Mouse (Mus musculus) C2C12 (cell line): ENCODE data around the gene Secisbp2. TPM values are rescaled to one million over a fixed set of nuclear protein-coding genes. Genes with fewer than 3 reads are reported as not detected.
"Not testable (repeated sequence)": the region's sequence is repeated elsewhere in the genome, so short reads cannot be mapped to it uniquely, and the experiment has no call there.

Experiments used
- H3K27me3 ChIP-seq: one replicate; pipeline ENCODE4 v1.6.1; 2011; ENCODE audit not compliant: control insufficient read depth, insufficient read depth, insufficient read length
- H3K36me3 ChIP-seq: one replicate; pipeline ENCODE4 v1.6.1; 2011; ENCODE audit not compliant: control insufficient read depth, insufficient read depth
- H3K4me3 ChIP-seq: one replicate; pipeline ENCODE4 v1.5.1; 2011; ENCODE audit warnings: mild to moderate bottlenecking, control low read depth; ENCODE audit not compliant: poor library complexity, insufficient read depth, severe bottlenecking
- H3K79me2 ChIP-seq: one replicate; pipeline ENCODE4 v1.6.1; 2011; ENCODE audit not compliant: control insufficient read depth, insufficient read depth
- H3K79me3 ChIP-seq: one replicate; pipeline ENCODE4 v1.6.1; 2011; ENCODE audit warnings: low read depth, control low read depth
- H3ac ChIP-seq: one replicate; pipeline ENCODE3; 2011; ENCODE audit warnings: low read depth; ENCODE audit not compliant: control insufficient read depth, insufficient read length
- CEBPB ChIP-seq: IDR thresholded peaks from one replicate; pipeline ENCODE4 v1.6.1; 2011; ENCODE audit warnings: low read depth, mild to moderate bottlenecking, control low read depth, moderate library complexity
- CTCF ChIP-seq: IDR thresholded peaks from one replicate; pipeline ENCODE4 v1.5.1; 2011; ENCODE audit not compliant: control insufficient read depth, insufficient read depth, insufficient read length
- FOSL1 ChIP-seq: IDR thresholded peaks from one replicate; pipeline ENCODE4 v1.8.0; 2011; ENCODE audit warnings: mild to moderate bottlenecking, low read length; ENCODE audit not compliant: poor library complexity, insufficient read depth, severe bottlenecking
- MAX ChIP-seq: IDR thresholded peaks from one replicate; pipeline ENCODE4 v1.6.1; 2011; ENCODE audit warnings: mild to moderate bottlenecking, control low read depth
- MYOD1 ChIP-seq: IDR thresholded peaks from one replicate; pipeline ENCODE4 v1.6.1; 2011; ENCODE audit warnings: low read depth; ENCODE audit not compliant: control insufficient read depth, insufficient read length
- MYOG ChIP-seq: IDR thresholded peaks from one replicate; pipeline ENCODE4 v1.6.1; 2011; ENCODE audit not compliant: control insufficient read depth, insufficient read length; ENCODE audit errors: extremely low read depth
- USF1 ChIP-seq: IDR thresholded peaks from one replicate; pipeline ENCODE4 v1.6.1; 2011; ENCODE audit warnings: low read depth, mild to moderate bottlenecking, control low read depth, moderate library complexity
- polyA plus RNA-seq: library from polyadenylated mRNA; unstranded; fragments of >200 nt; fragmentation: generic; extraction: Trizol; gene quantifications from one replicate; pipeline ENCODE4 v1.2.1, GENCODE M21; 2012; ENCODE audit warnings: missing spikeins

Gene Secisbp2
- polyA plus RNA-seq, 1 experiment, result 6.1 TPM

GRCm38 (mm10) chr13:51653159-51653558 is 1.7 kb downstream of the Secisbp2 start:
- TF ChIP-seq CTCF (no peak), MYOG (no peak), CEBPB (no peak), MYOD1 (no peak), MAX (no peak), FOSL1 (no peak), USF1 (no peak)
- Histone ChIP-seq H3K27me3 (no peaks in the 10 kb centered on the region), H3K79me3 (peaks cover 36% of the 10 kb centered on the region), H3K36me3 (peaks cover 70% of the 10 kb centered on the region), H3K4me3 (no peak overlapping the region), H3K79me2 (peaks cover 58% of the 10 kb centered on the region), H3ac (no peak overlapping the region)

GRCm38 (mm10) chr13:51653961-51654360 is 2.5 kb downstream of the Secisbp2 start:
- Histone ChIP-seq H3K27me3 (no peaks in the 10 kb centered on the region), H3ac (no peak overlapping the region), H3K4me3 (no peak overlapping the region), H3K79me2 (peaks cover 50% of the 10 kb centered on the region), H3K36me3 (peaks cover 78% of the 10 kb centered on the region), H3K79me3 (peaks cover 28% of the 10 kb centered on the region)
- TF ChIP-seq MAX (no peak), MYOD1 (no peak), USF1 (no peak), CEBPB (no peak), MYOG (no peak), FOSL1 (no peak), CTCF (no peak)

GRCm38 (mm10) chr13:51656516-51657235 is 5.2 kb downstream of the Secisbp2 start:
- no peaks in the 10 kb centered on the region for H3K27me3 ChIP-seq
- TF ChIP-seq MAX (no peak), CTCF (no peak), USF1 (no peak), MYOG (no peak), MYOD1 (no peak), CEBPB (no peak)
- no peak overlapping the region for H3ac ChIP-seq
- peaks cover 30% of the 10 kb centered on the region for H3K79me2 ChIP-seq
- H3K4me3 ChIP-seq, result no peak overlapping the region
- H3K79me3 ChIP-seq, result peaks cover 16% of the 10 kb centered on the region
- H3K36me3 ChIP-seq, result peaks cover 80% of the 10 kb centered on the region

- H3ac ChIP-seq, result no peak overlapping the region
- no peaks in the 10 kb centered on the region for H3K27me3 ChIP-seq
- peaks cover 16% of the 10 kb centered on the region for H3K79me2 ChIP-seq
- TF ChIP-seq MYOG (no peak), CTCF (no peak), CEBPB (no peak), FOSL1 (no peak), MAX (no peak), MYOD1 (no peak), USF1 (no peak)
- H3K36me3 ChIP-seq, result peaks cover 85% of the 10 kb centered on the region
- peaks cover 8% of the 10 kb centered on the region for H3K79me3 ChIP-seq
- no peak overlapping the region for H3K4me3 ChIP-seq
Observed at GRCm38 (mm10) chr13:51658094-51658493, 6.6 kb downstream of the Secisbp2 start.

GRCm38 (mm10) chr13:51659573-51659972 is 8.1 kb downstream of the Secisbp2 start:
- no peak overlapping the region for H3ac ChIP-seq
- no peak overlapping the region for H3K4me3 ChIP-seq
- no peaks in the 10 kb centered on the region for H3K79me3 ChIP-seq
- TF ChIP-seq MYOG (no peak), MYOD1 (no peak), MAX (no peak), USF1 (no peak), FOSL1 (no peak)
- H3K27me3 ChIP-seq, result no peaks in the 10 kb centered on the region
- H3K36me3 ChIP-seq, result peaks cover 81% of the 10 kb centered on the region
- H3K79me2 ChIP-seq, result peaks cover 2% of the 10 kb centered on the region

- Histone ChIP-seq H3K27me3 (no peaks in the 10 kb centered on the region), H3ac (no peak overlapping the region), H3K4me3 (no peak overlapping the region), H3K36me3 (peaks cover 65% of the 10 kb centered on the region), H3K79me2 (no peaks in the 10 kb centered on the region), H3K79me3 (no peaks in the 10 kb centered on the region)
- TF ChIP-seq USF1 (no peak), FOSL1 (no peak), CEBPB (no peak)
Observed at GRCm38 (mm10) chr13:51663561-51663960, 12.1 kb downstream of the Secisbp2 start.

GRCm38 (mm10) chr13:51668195-51668594 is 16.7 kb downstream of the Secisbp2 start:
- H3K27me3 ChIP-seq, result not testable (repeated sequence)

More at GRCm38 (mm10) chr13:51668195-51668594, 16.7 kb downstream of the Secisbp2 start:
- H3K79me3 ChIP-seq, H3ac ChIP-seq, H3K79me2 ChIP-seq, H3K4me3 ChIP-seq: not testable (repeated sequence)
- peaks cover 52% of the 10 kb centered on the region for H3K36me3 ChIP-seq
